Mouse (Mus musculus): ENCODE data around the gene Sae1.

- no peak for TF ChIP-seq POLR2A (IDR thresholded peaks at IDR 0.05; ENCODE audit: insufficient read depth, low read length)
- no peak for TF ChIP-seq CTCF (IDR thresholded peaks at IDR 0.05; ENCODE audit: low read depth, low read length)
These were observed 112.4 kb downstream of the Sae1 start for GRCm38 (mm10) chr7:16274922-16275890.

Measured in ES-Bruce4 (cell line).